Mouse (Mus musculus) testis, postnatal 10 days (tissue): ENCODE data around the gene Wipi1.

Experiments
- DNase-seq: peaks from one replicate; pipeline ENCODE4 v3.0.0; 2021; ENCODE audit warnings: low spot score

The Wipi1 gene

GRCm38 (mm10) chr11:109579999-109580398 lies 31.8 kb downstream of the Wipi1 start:
- DNase-seq, result no peak

GRCm38 (mm10) chr11:109578536-109578935 lies 33.2 kb downstream of the Wipi1 start:
- DNase-seq, result no peak

GRCm38 (mm10) chr11:109575832-109576231 lies 35.9 kb downstream of the Wipi1 start:
- no peak for DNase-seq

- DNase-seq, result no peak
Observed at GRCm38 (mm10) chr11:109574604-109575003, 37.2 kb downstream of the Wipi1 start.

GRCm38 (mm10) chr11:109572051-109572450 lies 39.7 kb downstream of the Wipi1 start:
- no peak for DNase-seq

GRCm38 (mm10) chr11:109569809-109570208 lies 42.0 kb downstream of the Wipi1 start:
- DNase-seq, result no peak

- no peak for DNase-seq
Observed at GRCm38 (mm10) chr11:109569007-109569618, 42.7 kb downstream of the Wipi1 start.

GRCm38 (mm10) chr11:109564466-109565214 lies 47.1 kb downstream of the Wipi1 start:
- DNase-seq, result no peak

- no peak for DNase-seq
Observed at GRCm38 (mm10) chr11:109563708-109564107, 48.1 kb downstream of the Wipi1 start.

GRCm38 (mm10) chr11:109561445-109561844 lies 50.3 kb downstream of the Wipi1 start:
- no peak for DNase-seq

GRCm38 (mm10) chr11:109560793-109561257 lies 50.9 kb downstream of the Wipi1 start:
- DNase-seq, result no peak

GRCm38 (mm10) chr11:109559241-109559640 lies 52.5 kb downstream of the Wipi1 start:
- DNase-seq, result no peak

GRCm38 (mm10) chr11:109557419-109557818 lies 54.3 kb downstream of the Wipi1 start:
- no peak for DNase-seq

GRCm38 (mm10) chr11:109556130-109556529 lies 55.6 kb downstream of the Wipi1 start:
- no peak for DNase-seq

GRCm38 (mm10) chr11:109554443-109554842 lies 57.3 kb downstream of the Wipi1 start:
- no peak for DNase-seq

- no peak for DNase-seq
Observed at GRCm38 (mm10) chr11:109553921-109554320, 57.8 kb downstream of the Wipi1 start.

- DNase-seq, result no peak
Observed at GRCm38 (mm10) chr11:109549599-109550290, 62.0 kb downstream of the Wipi1 start.

GRCm38 (mm10) chr11:109547652-109548051 lies 64.1 kb downstream of the Wipi1 start:
- no peak for DNase-seq

- DNase-seq, result no peak
Observed at GRCm38 (mm10) chr11:109546305-109547001, 65.3 kb downstream of the Wipi1 start.

GRCm38 (mm10) chr11:109545700-109546143 lies 66.0 kb downstream of the Wipi1 start:
- DNase-seq, result no peak

- DNase-seq, result no peak
Observed at GRCm38 (mm10) chr11:109545265-109545664, 66.5 kb downstream of the Wipi1 start.

- no peak for DNase-seq
Observed at GRCm38 (mm10) chr11:109544432-109544831, 67.3 kb downstream of the Wipi1 start.
